Mouse (Mus musculus) erythroblast, embryonic 14.5 days (primary cell): ENCODE measurements around the gene Iqsec1.

Experiments
- GATA1 ChIP-seq: IDR thresholded peaks from 2 replicates; pipeline ENCODE4 v1.6.1; 2012; ENCODE audit warnings: low read length, inconsistent platforms, mixed read lengths
- TAL1 ChIP-seq: IDR thresholded peaks from 3 replicates; pipeline ENCODE4 v1.6.1; 2012; ENCODE audit warnings: low read length, inconsistent platforms, mixed read lengths

DNA sequence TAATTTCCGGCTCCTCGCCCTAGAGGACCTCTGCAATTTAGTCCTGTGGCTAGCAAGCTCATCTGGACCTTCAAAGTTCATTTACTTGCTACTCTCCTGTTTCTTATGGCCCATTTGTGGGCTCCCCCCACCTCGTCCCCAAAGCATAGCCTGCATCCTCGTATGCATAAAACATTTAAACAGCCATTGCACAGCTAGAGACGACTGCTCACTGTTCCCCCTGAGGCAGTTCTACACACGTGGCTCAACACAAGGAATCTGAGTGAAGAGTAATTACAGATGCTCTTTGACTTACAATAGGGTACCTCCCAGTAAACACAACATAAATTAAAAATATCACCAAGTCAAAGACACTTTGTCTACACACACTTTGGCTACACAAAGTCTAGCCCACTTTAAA, 88.2 kb downstream of the Iqsec1 start:
- no peak for TF ChIP-seq GATA1
- TF ChIP-seq TAL1 = no peak
